Mouse (Mus musculus) T-helper 17 cell (primary cell): ENCODE data around the gene Oosp2.

Source experiments
- in situ Hi-C, 2 experiments: fragments of 300-600 bp; cut with MboI, MseI; formaldehyde crosslinking; loops; 1 replicate in 1 of 2; 2 replicates in 1 of 2; pipeline ENCODE4 v1.15.1; 2025; ENCODE audit warnings: high pct_unique_total_duplicates in 2 of 2

Gene Oosp2

GRCm38 (mm10) chr19:11660459-11660858 is at the start of gene Oosp2:
Gene Oosp2 (minus strand): TSS chr19:11660559.
- in situ Hi-C loops: loop anchor here in 1 of 2 experiments (25.0 kb wide), 1 partner anchor 998 kb away; no protein-coding TSS in a partner anchor

- in situ Hi-C loops: no loop called here
Observed at GRCm38 (mm10) chr19:11698342-11698741, 38.0 kb upstream of the Oosp2 start.

- in situ Hi-C loops: no loop called here
Observed at GRCm38 (mm10) chr19:11696755-11697154, 36.4 kb upstream of the Oosp2 start, which contains the start of gene Oosp3. Gene Oosp3 (plus strand): TSS chr19:11697055.

GRCm38 (mm10) chr19:11691454-11691853 is 31.1 kb upstream of the Oosp2 start:
- in situ Hi-C loops: no loop called here

- in situ Hi-C loops: no loop called here
Observed at GRCm38 (mm10) chr19:11690839-11691238, 30.5 kb upstream of the Oosp2 start, which contains the start of gene Oosp1. Gene Oosp1 (minus strand): TSS chr19:11691150.

- in situ Hi-C loops: loop anchor here in 1 of 2 experiments (25.0 kb wide), 1 partner anchor 999 kb away; no protein-coding TSS in a partner anchor
Observed at GRCm38 (mm10) chr19:11661562-11661961, 1.2 kb upstream of the Oosp2 start.

DNA sequence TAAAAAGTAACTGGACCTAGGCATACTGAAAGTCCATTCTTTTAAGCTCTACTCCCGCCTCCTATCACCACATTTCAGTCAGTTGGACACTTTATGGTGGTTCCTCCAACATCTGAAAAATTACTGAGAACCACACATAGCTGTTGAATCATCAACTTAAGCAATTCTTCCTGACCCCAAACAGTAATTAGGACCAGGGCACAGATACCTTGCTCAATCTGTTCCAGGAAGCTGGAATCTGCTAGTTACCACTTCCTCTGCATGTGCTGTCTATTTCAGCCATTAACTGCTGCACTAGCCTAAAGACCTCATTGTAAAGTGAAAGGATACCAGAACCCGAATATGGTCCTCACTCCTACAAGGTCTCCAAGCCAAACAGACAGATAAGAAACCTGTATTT is 1.2 kb downstream of the Oosp2 start:
- in situ Hi-C loops: loop anchor here (10.0 to 25.0 kb wide), 2 partner anchors 376 to 997 kb away; no protein-coding TSS in a partner anchor

DNA sequence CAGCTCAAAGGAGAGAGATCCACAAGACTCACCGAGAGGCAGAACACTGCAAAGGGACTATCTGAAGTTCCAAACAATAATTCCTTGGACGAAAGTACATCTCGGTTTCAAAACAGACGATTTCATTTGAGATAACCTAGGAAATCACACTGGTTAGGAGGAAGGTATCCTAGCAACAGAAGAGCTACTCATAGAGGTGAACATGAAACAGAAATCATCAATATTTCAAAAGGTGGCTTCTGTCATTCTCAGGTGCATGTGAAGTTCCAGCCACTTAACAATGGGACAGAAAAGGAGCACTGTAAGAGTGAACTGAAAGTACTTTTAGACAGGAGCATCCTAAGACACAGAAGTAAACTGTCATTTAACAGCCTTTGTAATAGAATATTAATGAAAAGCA is 10.8 kb downstream of the Oosp2 start:
- in situ Hi-C loops: no loop called here

GRCm38 (mm10) chr19:11646166-11646565 is 14.2 kb downstream of the Oosp2 start:
- in situ Hi-C loops: no loop called here

DNA sequence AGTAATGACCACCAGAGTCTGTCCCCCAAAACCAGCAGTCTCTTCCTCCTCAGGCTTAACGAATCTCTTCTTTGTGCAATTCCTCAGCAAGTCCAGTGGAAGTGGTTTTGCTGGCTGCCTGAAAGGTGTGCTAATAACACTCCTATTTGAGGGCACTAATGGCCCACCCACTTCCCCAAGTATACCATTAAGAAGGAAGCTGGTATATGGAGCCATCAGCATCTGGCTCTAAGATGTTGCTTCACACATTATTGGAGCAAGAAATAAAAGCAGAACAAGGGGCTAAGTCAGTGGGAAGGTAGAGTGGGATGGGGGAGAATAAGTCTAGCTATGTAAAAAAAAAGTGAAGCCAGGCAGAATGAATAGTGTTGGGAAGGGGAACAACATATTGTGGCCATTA is 19.6 kb downstream of the Oosp2 start, which contains the start of gene Ms4a3:
TSS of gene Ms4a3 (minus strand) at position 120 of the 400 bp plus-strand sequence.
- in situ Hi-C loops: no loop called here

- in situ Hi-C loops: loop anchor here in 1 of 2 experiments (5.0 kb wide), 1 partner anchor 43 kb away; no protein-coding TSS in a partner anchor
Observed at GRCm38 (mm10) chr19:11639038-11639437, 21.3 kb downstream of the Oosp2 start.

- in situ Hi-C loops: loop anchor here in 1 of 2 experiments (5.0 kb wide), 1 partner anchor 47 kb away; no protein-coding TSS in a partner anchor
Observed at GRCm38 (mm10) chr19:11635572-11635971, 24.8 kb downstream of the Oosp2 start.

DNA sequence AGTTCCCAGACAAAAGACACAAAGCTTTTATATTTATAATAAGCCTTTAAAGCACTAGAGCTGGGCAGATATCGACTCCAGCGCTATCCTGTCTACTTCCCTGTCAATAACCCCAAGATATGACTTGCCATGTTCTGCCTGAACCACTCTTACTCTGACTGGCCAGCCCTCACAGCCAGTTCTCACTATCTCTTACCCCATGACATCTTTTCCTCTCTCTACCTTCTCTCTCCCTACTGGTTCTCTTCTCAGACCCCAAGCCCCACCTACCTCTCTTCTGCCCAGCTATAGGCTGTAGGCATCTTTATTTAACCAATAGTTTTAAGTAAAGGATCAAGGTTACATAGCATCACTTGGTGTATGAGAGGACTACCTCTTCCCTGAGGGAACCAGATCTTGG is 26.0 kb downstream of the Oosp2 start:
- in situ Hi-C loops: no loop called here

DNA sequence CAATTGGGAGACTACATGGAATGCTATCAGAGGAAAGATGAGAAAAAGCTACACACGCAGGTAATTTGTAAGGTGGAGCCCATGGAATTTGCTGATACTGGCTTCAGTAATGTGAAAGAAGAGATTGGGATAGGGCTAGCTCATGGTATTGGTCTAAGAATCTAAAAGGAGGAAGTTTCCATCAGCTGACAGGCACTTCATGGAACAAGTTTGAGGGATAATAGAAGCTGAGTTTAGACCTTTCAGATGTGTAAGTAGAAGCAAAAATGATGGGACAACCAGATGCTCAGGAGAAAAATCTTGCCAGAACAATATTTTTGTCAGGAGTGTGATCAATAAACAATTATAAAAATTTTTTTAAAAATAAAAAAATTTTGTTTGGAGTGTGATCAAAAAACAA is 26.6 kb downstream of the Oosp2 start:
- in situ Hi-C loops: no loop called here

GRCm38 (mm10) chr19:11625231-11625630 is 35.1 kb downstream of the Oosp2 start:
- in situ Hi-C loops: no loop called here

DNA sequence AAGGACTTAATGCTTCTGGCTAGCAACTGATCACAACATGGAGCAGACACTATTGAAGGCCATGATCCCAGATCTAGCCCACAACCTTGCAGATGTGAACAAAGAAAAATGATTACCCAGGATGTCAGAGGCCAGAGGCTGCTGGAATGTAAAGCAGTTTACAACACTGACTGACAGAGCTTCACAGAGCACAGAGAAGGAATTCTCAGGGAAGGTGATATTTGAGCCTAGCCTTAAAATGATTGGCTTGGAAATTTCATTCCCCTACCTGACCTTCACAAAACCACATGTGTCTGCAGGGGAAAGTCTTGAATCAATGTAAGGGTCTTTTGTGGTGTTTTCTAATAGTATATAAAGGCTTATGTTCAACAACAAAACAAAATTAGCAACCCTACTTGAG is 35.6 kb downstream of the Oosp2 start:
- in situ Hi-C loops: loop anchor here in 1 of 2 experiments (25.0 kb wide), 1 partner anchor 437 kb away; the partner anchor contains the start of gene Ms4a13

DNA sequence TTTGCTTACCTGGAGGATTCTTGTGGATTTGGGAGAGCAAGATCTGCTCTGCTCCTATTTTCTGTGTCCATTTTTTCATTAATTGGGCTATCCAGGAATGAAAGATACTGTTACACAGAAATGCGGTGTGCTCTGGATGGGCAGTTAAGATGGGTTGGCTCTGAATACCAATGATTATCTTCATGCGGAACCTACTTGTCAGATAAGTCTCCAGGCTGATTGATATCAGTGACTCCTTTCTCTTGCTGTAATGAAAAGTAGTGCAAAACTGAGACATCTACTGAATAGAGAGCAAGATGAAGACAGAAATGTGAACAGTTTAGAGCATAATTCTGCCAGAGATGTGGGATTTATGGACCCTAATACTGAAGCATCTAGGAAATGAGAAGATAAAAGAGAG is 36.8 kb downstream of the Oosp2 start, which contains the start of gene Ms4a2:
TSS of gene Ms4a2 (minus strand) at position 169 of the 400 bp plus-strand sequence.
- in situ Hi-C loops: loop anchor here in 1 of 2 experiments (25.0 kb wide), 1 partner anchor 436 kb away; the partner anchor contains the start of gene Ms4a13

GRCm38 (mm10) chr19:11617983-11618382 is 42.4 kb downstream of the Oosp2 start:
- in situ Hi-C loops: loop anchor here (5.0 to 25.0 kb wide), 2 partner anchors 69 to 431 kb away; partner anchors contain the start of gene Ms4a13 (in 1 of the 2)

DNA sequence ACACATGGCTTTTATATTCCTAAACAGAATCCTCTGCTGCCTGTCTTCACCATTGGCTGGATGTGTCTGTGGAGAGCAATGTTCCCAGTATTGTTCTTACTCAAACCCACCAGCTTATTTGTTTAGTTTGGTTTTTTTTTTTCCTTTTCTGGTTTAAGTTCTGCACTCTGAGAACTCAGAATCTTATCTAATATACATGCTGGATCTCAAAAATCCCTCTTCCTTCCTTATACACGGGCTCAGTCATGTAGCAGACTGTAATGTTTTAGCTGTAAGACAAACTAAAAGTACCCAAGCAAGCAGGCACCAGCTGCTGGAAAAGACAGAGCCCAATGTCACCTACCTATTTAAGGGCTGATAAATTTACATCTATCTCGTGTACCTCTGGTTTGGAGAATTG is 45.6 kb downstream of the Oosp2 start:
- in situ Hi-C loops: loop anchor here (5.0 to 25.0 kb wide), 2 partner anchors 72 to 428 kb away; partner anchors contain the start of gene Ms4a13 (in 1 of the 2)

GRCm38 (mm10) chr19:11613776-11614443 is 46.4 kb downstream of the Oosp2 start:
- in situ Hi-C loops: loop anchor here in 1 of 2 experiments (25.0 kb wide), 1 partner anchor 427 kb away; the partner anchor contains the start of gene Ms4a13

DNA sequence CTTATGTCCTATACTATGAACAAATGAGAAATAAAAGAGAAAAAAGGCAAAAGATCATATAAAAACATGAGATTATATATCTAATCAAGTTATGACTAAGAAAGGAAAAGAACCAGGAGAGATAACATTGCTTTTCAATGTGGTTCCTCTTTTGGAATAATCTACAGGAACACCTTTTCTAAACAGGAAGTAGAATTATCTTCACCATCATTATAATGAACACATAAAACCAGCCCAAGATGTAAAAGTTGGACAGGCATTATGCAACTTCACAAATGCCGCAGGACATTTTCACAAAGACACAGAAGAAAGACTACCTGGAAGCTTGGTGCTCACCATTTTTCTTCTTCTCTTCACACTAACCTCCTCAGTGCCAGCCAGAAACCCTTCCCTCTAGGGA is 47.3 kb downstream of the Oosp2 start:
- in situ Hi-C loops: loop anchor here in 1 of 2 experiments (25.0 kb wide), 1 partner anchor 426 kb away; the partner anchor contains the start of gene Ms4a13

- in situ Hi-C loops: loop anchor here in 1 of 2 experiments (25.0 kb wide), 1 partner anchor 425 kb away; the partner anchor contains the start of gene Ms4a13
Observed at GRCm38 (mm10) chr19:11612293-11612692, 48.1 kb downstream of the Oosp2 start.
